In genomic region chr1:193935969-193936368, GRCm38 (mm10) we compare ENCODE assay signal across 20 mouse cellular contexts.
"Had no signal": no experiment of that assay in that cellular context is flagged by ENCODE, and none has a peak within 500 bp of the region (broad histone marks: within the 10 kb centered on the region; RNA-seq: fewer than 3 reads in every experiment).

No protein-coding gene starts in this region.

- H3K4me2 ChIP-seq: limb, embryonic 13.5 days; liver, embryonic 12.5 days; liver, embryonic 15.5 days; lung, embryonic 15.5 days; midbrain, embryonic 12.5 days; midbrain, embryonic 15.5 days; neural tube, embryonic 12.5 days; neural tube, embryonic 15.5 days had no signal

- H3K9ac ChIP-seq: limb, embryonic 13.5 days; liver, embryonic 12.5 days; liver, embryonic 15.5 days; lung, embryonic 15.5 days; midbrain, embryonic 12.5 days; midbrain, embryonic 15.5 days; neural tube, embryonic 12.5 days; neural tube, embryonic 15.5 days had no signal

- DNase-seq: kidney, adult 2 months; kidney, postnatal 25 days; layer of hippocampus, adult 9-11 months; liver; lung, adult 18-20 months; lung, postnatal 10 days; lung, postnatal 36 days; thymus, adult 2 months; thymus, postnatal 25 days had no signal

- ATAC-seq: liver, embryonic 12.5 days; midbrain, embryonic 15.5 days had no signal

- H3K27me3 ChIP-seq: liver, embryonic 12.5 days; liver, embryonic 15.5 days; lung, embryonic 15.5 days; midbrain, embryonic 12.5 days; neural tube, embryonic 12.5 days; neural tube, embryonic 15.5 days had no signal

- H3K36me3 ChIP-seq: limb, embryonic 10.5 days; limb, embryonic 13.5 days; liver, embryonic 12.5 days; liver, embryonic 15.5 days; lung, embryonic 15.5 days; midbrain, embryonic 12.5 days; midbrain, embryonic 15.5 days; neural tube, embryonic 12.5 days; neural tube, embryonic 15.5 days had no signal

- H3K9me3 ChIP-seq: limb, embryonic 10.5 days; limb, embryonic 13.5 days; liver, embryonic 12.5 days; liver, embryonic 15.5 days; lung, embryonic 15.5 days; midbrain, embryonic 12.5 days; midbrain, embryonic 15.5 days; neural tube, embryonic 12.5 days; neural tube, embryonic 15.5 days had no signal

- H3K4me3 ChIP-seq: layer of hippocampus, adult 2 months; limb, embryonic 10.5 days; limb, embryonic 13.5 days; liver, embryonic 12.5 days; liver, embryonic 15.5 days; lung, embryonic 15.5 days; midbrain, embryonic 12.5 days; midbrain, embryonic 15.5 days; neural tube, embryonic 12.5 days; neural tube, embryonic 15.5 days had no signal

- H3K27ac ChIP-seq: kidney, postnatal 0 days; layer of hippocampus, adult 2 months; limb, embryonic 10.5 days; limb, embryonic 13.5 days; liver, embryonic 12.5 days; liver, embryonic 15.5 days; lung, embryonic 15.5 days; midbrain, embryonic 12.5 days; midbrain, embryonic 15.5 days; neural tube, embryonic 12.5 days; neural tube, embryonic 15.5 days had no signal

- H3K4me1 ChIP-seq: limb, embryonic 10.5 days; limb, embryonic 13.5 days; liver, embryonic 12.5 days; liver, embryonic 15.5 days; lung, embryonic 15.5 days; midbrain, embryonic 15.5 days; neural tube, embryonic 12.5 days; neural tube, embryonic 15.5 days had no signal
